Mouse (Mus musculus): ENCODE measurements at regions not wholly inside any gene's neighbourhood (a gene's known extent, or its start where the extent isn't known, plus 50 kb on each side); places are given as distances from the start of the nearest gene placed in this dataset.
A peak's percentile ranks its signal among the peaks of the same experiment; 100 is the strongest.

- DNase-seq (ENCODE audit: low spot score) = no peak
Observed at GRCm38 (mm10) chr4:105327711-105328471, 170.7 kb downstream of the Plpp3 start.

GRCm38 (mm10) chr4:105328776-105329175, 171.6 kb downstream of the Plpp3 start:
- no peak for DNase-seq (ENCODE audit: low spot score)

DNA sequence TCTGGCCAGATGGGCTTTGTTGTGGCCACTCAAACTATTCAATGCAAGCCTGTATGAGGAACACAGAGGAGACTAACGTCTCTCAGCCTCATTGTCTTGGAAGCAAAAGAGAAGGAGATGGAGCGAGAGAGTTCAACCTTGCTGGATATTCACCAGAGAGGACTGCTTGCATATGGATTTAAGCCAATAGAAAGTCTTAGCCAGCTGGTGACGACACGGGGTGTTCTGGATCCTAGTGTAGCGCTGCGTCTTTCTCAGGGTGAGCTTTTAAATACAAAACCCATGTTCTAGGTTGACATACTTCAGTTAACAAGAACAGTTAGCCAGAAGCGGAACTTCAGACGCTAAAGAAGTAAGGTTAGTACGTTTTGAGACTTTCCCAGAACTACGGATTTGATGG, 174.9 kb downstream of the Plpp3 start:
- no peak for DNase-seq (ENCODE audit: low spot score)

DNA sequence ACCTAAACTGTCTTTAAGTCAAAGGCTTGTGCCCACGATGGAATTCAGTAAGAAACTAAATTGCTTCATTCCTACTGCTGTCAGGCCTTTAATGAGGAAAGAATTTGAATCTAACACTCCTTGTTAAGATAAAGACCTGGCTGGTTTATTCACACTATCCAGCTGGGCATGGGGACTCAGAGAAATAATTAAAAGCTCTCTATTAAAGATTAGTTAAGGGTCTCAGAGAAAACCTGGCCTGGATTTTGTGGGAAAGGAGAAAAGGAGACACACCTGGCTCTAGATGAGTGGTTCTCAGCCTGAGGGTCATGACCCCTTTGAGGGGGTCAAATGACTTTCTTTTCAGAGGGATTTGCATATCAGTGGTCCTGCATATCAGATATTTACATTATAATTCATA, 178.7 kb downstream of the Plpp3 start:
- no peak for DNase-seq (ENCODE audit: low spot score)

DNA sequence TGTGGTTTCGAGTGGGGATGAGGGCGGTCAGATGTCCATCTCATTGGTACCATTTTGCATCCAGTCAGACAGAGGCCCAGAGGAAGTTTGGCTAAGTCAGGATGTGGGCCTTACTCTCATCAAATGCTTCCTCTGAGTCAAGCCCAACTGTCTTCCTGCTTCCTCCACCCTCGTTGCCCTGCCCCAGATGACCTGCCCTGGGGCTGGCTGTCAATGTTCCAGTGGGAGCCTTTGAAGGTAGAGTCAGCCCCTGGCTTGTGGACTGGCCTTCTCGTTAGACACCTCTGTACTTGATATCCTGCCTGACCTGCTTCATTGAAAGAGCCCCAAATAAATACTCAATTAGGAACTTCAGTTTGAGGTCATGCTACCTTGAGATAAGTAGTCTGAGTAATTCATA, 179.4 kb downstream of the Plpp3 start:
- DNase-seq (ENCODE audit: low spot score) = no peak

DNA sequence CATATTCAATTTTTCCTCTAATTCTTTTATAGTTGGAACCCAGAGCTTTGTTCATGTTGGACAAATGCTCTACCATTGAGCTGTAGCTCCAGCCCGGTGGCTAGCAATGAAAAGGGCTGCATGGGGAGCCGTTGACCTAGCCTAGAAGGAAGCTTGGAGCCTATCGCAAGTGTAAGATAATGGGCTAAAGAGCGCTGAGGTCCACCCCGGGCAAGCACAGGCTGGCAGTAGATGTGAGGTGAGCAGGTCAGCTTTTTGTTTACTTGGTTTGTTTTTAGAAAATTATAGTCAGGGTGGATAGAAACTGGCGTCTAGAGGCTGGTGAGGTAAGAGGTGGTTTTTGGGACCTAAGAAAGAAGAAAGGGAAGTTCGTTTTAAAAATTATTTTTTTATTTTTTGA, 181.0 kb downstream of the Plpp3 start:
- no peak for DNase-seq (ENCODE audit: low spot score)

DNA sequence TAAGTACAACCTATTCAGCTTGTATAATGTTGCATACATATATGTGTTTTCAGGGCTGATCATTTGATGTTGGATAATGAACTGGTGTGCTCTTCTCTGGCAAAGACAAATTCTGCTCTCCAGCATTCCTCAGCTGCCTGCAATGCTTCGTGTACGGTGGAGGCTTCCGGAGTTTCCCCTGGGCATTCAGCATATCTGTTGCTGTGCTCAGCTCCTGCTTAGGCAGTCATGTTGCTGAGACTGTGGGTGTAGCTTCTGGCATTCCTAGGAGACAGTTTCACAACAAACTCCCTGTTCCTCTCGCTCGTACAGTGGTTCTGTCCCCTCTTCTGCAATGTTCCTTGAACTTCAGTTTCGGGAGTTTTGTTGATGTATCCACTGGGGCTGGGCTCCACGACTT, 181.7 kb downstream of the Plpp3 start:
- DNase-seq (ENCODE audit: low spot score) = no peak

GRCm38 (mm10) chr4:105341274-105341673, 184.1 kb downstream of the Plpp3 start:
- peak; percentile 44 for DNase-seq (ENCODE audit: low spot score)

DNA sequence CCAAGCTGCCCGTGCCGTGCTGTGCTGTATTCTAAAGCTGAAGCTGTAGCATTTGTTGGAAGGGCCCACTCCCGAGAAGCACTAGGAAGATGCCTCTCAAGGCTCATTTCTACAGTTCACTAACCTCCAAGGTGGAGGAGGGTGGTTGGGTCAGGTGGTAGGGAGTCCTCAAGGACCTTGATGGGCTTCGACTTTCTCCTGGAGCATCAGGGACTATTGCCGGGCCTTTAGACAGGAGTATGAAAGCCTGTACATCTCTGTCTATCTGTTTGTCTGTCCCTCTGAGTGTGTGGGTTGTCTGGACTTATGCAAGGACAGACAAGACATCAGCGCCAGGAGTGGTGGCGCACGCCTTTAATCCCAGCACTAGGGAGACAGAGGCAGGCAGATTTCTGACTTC, 189.7 kb downstream of the Plpp3 start:
- no peak for DNase-seq (ENCODE audit: low spot score)

DNA sequence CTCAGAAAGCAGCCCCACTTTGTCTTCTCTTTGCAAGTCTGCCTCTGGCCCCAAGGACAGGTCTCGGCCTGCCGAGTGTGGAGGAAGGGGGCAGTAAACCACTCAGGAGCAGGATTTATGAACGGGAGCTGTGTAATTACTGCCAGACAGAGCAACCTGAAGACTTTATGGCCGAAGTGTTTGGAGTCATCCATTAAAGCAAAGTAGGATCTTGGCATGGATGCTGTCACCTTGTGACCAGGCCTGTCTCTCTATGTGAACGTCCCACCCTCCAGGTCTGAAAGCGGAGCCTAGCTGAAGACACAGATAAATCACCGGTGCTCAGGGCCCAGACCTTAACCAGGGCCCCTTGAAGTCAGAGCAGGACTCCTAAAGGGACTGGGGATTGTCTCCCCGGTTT, 190.8 kb downstream of the Plpp3 start:
- DNase-seq (ENCODE audit: low spot score) = peak; percentile 67

DNA sequence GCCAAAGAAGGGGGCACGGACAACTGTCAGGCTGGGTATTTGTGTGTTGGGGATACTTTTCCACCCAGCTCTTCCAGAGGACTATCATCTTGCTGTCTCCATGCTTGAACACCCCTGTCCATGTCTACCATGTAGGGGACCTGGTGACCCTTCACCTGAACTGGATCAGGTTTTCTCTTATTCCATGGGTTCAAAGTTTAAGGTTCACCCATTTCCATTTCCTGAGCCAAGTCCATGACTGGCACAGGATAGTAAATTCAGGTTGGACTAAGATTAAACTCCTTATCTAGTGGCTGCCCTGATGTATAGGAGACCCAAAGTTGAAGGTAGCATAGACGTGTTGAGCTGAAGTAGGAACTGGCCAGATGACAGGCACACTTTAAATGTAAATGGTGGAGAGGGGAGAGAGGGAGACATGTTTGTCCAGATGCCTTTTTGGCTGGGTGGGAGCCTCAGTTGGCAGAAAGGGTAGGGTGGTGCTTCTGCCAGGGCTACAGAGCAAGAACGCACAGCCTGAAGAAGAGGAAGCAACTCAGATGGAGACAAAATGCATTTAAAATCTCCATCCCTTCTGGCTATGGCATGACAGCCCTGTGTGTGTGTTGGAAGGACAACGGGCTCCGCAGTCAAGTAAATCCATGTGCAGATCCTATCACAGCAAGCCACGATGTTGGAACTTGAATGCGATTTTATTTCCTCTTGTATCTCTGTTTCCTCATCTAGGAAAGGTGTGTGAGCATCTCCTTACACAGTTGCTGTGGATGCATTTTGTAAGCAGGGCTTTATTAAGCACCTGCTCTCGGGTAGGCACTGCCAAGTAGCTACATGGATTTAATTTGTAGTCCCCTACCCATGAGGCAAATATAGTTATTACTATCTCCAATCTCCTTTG, 192.4 kb downstream of the Plpp3 start:
- no peak for DNase-seq (ENCODE audit: low spot score)

DNA sequence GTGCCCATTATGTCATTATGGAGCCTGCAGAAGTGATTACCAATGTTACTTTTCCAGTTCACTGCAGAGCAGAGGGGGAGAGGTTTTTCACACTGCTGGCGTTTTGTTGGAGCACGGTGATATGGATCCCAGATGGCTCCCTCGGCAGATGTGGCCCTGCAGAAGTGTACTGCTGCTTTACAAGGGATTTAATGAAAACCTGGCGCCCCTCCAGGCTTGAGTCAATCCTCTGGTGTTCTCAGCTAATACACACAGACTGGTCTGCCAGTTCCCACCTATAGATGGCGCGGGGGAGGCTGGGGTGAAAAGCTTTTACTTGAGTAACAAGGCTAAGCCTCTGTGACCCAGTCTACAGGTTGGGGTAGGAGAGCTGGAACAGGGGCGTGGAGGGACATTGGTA, 195.2 kb downstream of the Plpp3 start:
- DNase-seq (ENCODE audit: low spot score) = peak; percentile 72

- no peak for DNase-seq (ENCODE audit: low spot score)
Observed at GRCm38 (mm10) chr4:105352953-105353352, 195.8 kb downstream of the Plpp3 start.

- no peak for DNase-seq (ENCODE audit: low spot score)
Observed at GRCm38 (mm10) chr4:105354097-105354496, 196.9 kb downstream of the Plpp3 start.

DNA sequence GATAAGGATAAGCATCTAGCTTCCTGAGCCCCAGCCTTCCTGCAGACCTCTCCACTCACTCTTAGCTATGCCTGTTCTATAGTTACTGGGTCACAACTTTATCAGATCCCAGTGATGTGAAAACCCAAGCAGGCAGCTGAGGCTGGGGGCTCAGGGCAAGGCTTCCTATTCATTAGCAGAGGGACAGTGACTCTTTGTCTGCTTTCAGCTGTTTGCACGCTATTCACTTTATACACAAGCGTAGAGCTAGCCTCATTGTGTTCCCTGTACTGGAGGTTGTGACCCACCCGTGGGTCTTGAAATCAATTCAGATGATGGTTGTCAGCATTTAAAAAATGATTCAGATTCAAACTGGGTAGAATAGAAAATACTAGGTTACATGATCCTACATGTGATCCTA, 199.5 kb downstream of the Plpp3 start:
- peak; percentile 53 for DNase-seq (ENCODE audit: low spot score)

DNA sequence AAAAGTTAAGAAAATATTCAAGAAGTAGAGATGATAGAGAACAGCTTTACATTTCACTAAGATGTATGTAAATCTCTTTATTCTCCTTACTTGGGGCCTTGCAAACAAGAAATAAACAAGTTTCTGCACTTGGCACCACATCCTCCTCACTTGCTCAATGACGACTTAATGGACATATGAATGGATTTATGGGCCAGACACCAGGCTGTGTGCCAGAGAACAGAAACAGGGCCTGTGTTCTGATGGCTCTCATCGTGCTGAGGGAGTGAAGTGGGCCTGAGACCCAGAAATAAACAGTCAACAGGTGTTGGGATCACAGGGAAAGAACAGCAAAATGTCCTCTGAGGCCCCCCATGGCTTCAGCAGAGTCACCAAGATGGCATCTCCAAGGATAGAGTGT, 201.6 kb downstream of the Plpp3 start:
- no peak for DNase-seq (ENCODE audit: low spot score)

- no peak for DNase-seq (ENCODE audit: low spot score)
Observed at GRCm38 (mm10) chr4:105364496-105364895, 207.3 kb downstream of the Plpp3 start.

DNA sequence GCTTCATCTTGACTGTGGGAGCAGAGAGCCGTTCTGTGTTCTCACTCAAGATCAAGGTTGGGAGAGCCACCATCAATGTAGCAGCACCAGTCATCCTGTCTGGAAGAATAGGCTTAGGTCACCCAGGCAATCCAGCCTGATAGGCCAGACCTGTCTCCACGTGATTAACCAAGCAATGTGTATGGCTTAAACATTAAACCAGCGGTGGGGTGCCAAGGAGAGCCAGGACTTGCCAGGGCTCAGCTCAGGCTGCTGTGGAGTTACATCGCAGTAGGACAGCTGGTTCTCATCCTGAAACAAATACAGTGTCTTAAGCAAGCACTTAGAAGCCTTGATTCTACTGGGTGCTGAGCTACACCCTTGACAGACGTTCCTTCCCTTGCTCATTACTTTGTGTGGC, 207.9 kb downstream of the Plpp3 start:
- no peak for DNase-seq (ENCODE audit: low spot score)

- peak; percentile 63 for DNase-seq (ENCODE audit: low spot score)
Observed at GRCm38 (mm10) chr4:105376591-105376990, 219.4 kb downstream of the Plpp3 start.

- peak; percentile 74 for DNase-seq (ENCODE audit: low spot score)
Observed at GRCm38 (mm10) chr4:105377469-105378187, 220.5 kb downstream of the Plpp3 start.

DNA sequence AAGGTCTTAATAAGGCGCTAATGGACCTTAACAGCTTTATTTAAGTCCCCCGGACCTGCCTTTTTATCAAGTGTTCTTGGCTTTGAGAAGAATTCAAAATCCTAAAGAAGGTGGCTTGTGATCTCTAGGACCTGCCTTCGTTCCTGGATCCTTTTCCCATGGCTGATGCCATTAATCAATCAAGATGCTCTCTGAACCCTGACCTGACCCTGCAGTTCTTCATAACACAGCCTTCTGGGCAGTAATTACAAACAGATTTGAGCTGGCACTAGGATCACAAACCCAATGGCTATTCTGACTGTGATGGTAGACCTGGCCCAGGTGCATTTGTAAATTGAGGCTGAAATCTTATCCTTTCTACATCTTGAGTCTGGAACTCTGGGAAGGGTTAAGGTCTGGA, 227.7 kb downstream of the Plpp3 start:
- DNase-seq (ENCODE audit: low spot score) = peak; percentile 83

DNA sequence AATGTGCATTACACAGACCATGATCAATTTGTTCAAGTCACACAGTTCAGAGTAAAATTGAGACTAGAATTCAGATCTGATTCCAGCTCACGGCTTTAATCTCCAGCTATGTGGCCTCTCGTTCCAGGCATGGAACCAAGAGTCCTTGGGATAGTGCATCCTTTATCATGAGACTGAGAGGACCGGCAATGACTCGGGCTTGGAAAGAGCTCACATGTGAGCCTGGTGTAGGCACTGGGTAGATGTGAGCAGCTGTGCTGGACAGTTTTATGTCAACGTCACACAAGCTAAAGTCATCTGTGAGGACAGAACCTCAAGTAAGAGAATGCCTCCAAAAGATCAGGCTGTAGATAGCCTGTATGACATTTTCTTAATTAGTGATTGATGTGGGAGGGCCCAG, 228.3 kb downstream of the Plpp3 start:
- DNase-seq (ENCODE audit: low spot score) = no peak

- DNase-seq (ENCODE audit: low spot score) = peak; percentile 79
Observed at GRCm38 (mm10) chr4:105390378-105390777, 233.2 kb downstream of the Plpp3 start.

Data from embryo, embryonic 10.5 days (tissue).